Mouse (Mus musculus) spleen, adult 12 weeks (tissue): Measurements from ENCODE around the gene Clec2h.
"Not testable (repeated sequence)": the region's sequence is repeated elsewhere in the genome, so short reads cannot be mapped to it uniquely, and the experiment has no call there.

Experiments
- DNase-seq: peaks from one replicate; pipeline ENCODE4 v3.0.0; 2022; ENCODE audit warnings: low spot score

Clec2h gene

GRCm38 (mm10) chr6:128662206-128662605 lies at the start of gene Clec2h:
Gene Clec2h (plus strand): TSS chr6:128662385.
- no peak for DNase-seq

- no peak for DNase-seq
Observed at GRCm38 (mm10) chr6:128622733-128623132, 39.5 kb upstream of the Clec2h start.

GRCm38 (mm10) chr6:128623433-128623832 lies 38.8 kb upstream of the Clec2h start, which contains the start of gene Klrb1a:
Gene Klrb1a (minus strand): TSS chr6:128623533.
- not testable (repeated sequence) for DNase-seq

GRCm38 (mm10) chr6:128624425-128624824 lies 37.8 kb upstream of the Clec2h start:
- DNase-seq: no peak

GRCm38 (mm10) chr6:128625246-128625645 lies 36.9 kb upstream of the Clec2h start:
- DNase-seq: not testable (repeated sequence)

GRCm38 (mm10) chr6:128629771-128630739 lies 32.1 kb upstream of the Clec2h start:
- DNase-seq: peak; percentile 17

- DNase-seq: not testable (repeated sequence)
Observed at GRCm38 (mm10) chr6:128630912-128631905, 31.0 kb upstream of the Clec2h start.

GRCm38 (mm10) chr6:128640673-128641072 lies 21.5 kb upstream of the Clec2h start:
- no peak for DNase-seq

- DNase-seq: no peak
Observed at GRCm38 (mm10) chr6:128641116-128641716, 21.0 kb upstream of the Clec2h start.

- DNase-seq: no peak
Observed at GRCm38 (mm10) chr6:128643999-128644398, 18.2 kb upstream of the Clec2h start.

GRCm38 (mm10) chr6:128644694-128645093 lies 17.5 kb upstream of the Clec2h start:
- DNase-seq: not testable (repeated sequence)

- DNase-seq: not testable (repeated sequence)
Observed at GRCm38 (mm10) chr6:128645708-128646107, 16.5 kb upstream of the Clec2h start.

- no peak for DNase-seq
Observed at GRCm38 (mm10) chr6:128649681-128650080, 12.5 kb upstream of the Clec2h start.

- no peak for DNase-seq
Observed at GRCm38 (mm10) chr6:128650187-128650586, 12.0 kb upstream of the Clec2h start.

GRCm38 (mm10) chr6:128650827-128651226 lies 11.4 kb upstream of the Clec2h start:
- DNase-seq: not testable (repeated sequence)

- no peak for DNase-seq
Observed at GRCm38 (mm10) chr6:128652938-128653337, 9.2 kb upstream of the Clec2h start.

GRCm38 (mm10) chr6:128661249-128661648 lies 936 bp upstream of the Clec2h start:
- no peak for DNase-seq

- no peak for DNase-seq
Observed at GRCm38 (mm10) chr6:128669936-128670335, 7.8 kb downstream of the Clec2h start.

- DNase-seq: no peak
Observed at GRCm38 (mm10) chr6:128679574-128679973, 17.4 kb downstream of the Clec2h start.

- DNase-seq: no peak
Observed at GRCm38 (mm10) chr6:128701691-128702090, 39.5 kb downstream of the Clec2h start.

- DNase-seq: no peak
Observed at GRCm38 (mm10) chr6:128722959-128723358, 60.8 kb downstream of the Clec2h start, which contains the start of gene Klrb1. Gene Klrb1 (minus strand): TSS chr6:128723059.
